Mouse (Mus musculus): ENCODE data around the gene Decr2.

Decr2 gene

GRCm38 (mm10) chr17:26089905-26090632 is at the start of gene Decr2:
TSS of gene Decr2 (minus strand) at chr17:26090337.
- CTCF ChIA-PET, result interaction anchor here (0.6 to 2.9 kb wide), 46 partner anchors 9 to 363 kb away, joined by 3 to 22 read pairs (median 4); partner anchors contain the start of genes Rab11fip3 (in 2 of the 4), Tmem8 (in 2 of the 4), Axin1 (in 1 of the 4) and Fam234a (in 1 of the 4)
- POLR2A ChIA-PET, result interaction anchor here in 3 of 4 experiments (0.5 to 3.3 kb wide), 43 partner anchors 9 to 1132 kb away, joined by 3 to 39 read pairs (median 4); partner anchors contain the start of genes Rab11fip3 (in 3 of the 3), Tmem8 (in 2 of the 3), Axin1 (in 1 of the 3) and Chtf18 (in 1 of the 3)

- CTCF ChIA-PET, result interaction anchor here in 3 of 4 experiments (0.6 to 1.8 kb wide), 11 partner anchors 16 to 776 kb away, joined by 3 to 6 read pairs (median 4); partner anchors contain the start of genes Decr2 (in 1 of the 3) and Mrpl28 (in 1 of the 3)
- POLR2A ChIA-PET, result interaction anchor here (0.6 to 2.6 kb wide), 31 partner anchors 9 to 412 kb away, joined by 3 to 25 read pairs (median 4); partner anchors contain the start of genes Mrpl28 (in 3 of the 4), Fam234a (in 2 of the 4), Tmem8 (in 2 of the 4) and Decr2 (in 1 of the 4)
These were observed 48.8 kb upstream of the Decr2 start for GRCm38 (mm10) chr17:26138901-26139381.

- POLR2A ChIA-PET, result interaction anchor here (0.5 to 2.6 kb wide), 37 partner anchors 8 to 411 kb away, joined by 3 to 25 read pairs (median 3); partner anchors contain the start of genes Mrpl28 (in 3 of the 4), Fam234a (in 2 of the 4), Tmem8 (in 2 of the 4) and Arhgdig (in 1 of the 4)
- CTCF ChIA-PET, result interaction anchor here (0.5 to 1.8 kb wide), 16 partner anchors 15 to 775 kb away, joined by 3 to 6 read pairs (median 3); partner anchors contain the start of genes Decr2 (in 1 of the 4), Mrpl28 (in 1 of the 4) and Tmem8 (in 1 of the 4)
These were observed 48.2 kb upstream of the Decr2 start, which contains the start of gene Axin1 for GRCm38 (mm10) chr17:26138239-26138836. TSS of gene Axin1 (plus strand) at chr17:26138688.

- POLR2A ChIA-PET, result interaction anchor here (0.5 to 2.6 kb wide), 32 partner anchors 8 to 411 kb away, joined by 3 to 25 read pairs (median 4); partner anchors contain the start of genes Mrpl28 (in 3 of the 4), Fam234a (in 2 of the 4), Tmem8 (in 2 of the 4) and Arhgdig (in 1 of the 4)
These were observed 47.6 kb upstream of the Decr2 start for GRCm38 (mm10) chr17:26137751-26138130.

GRCm38 (mm10) chr17:26137106-26137750 is 47.1 kb upstream of the Decr2 start:
- ChIA-PET POLR2A (interaction anchor here in 3 of 4 experiments (0.6 to 2.6 kb wide), 15 partner anchors 9 to 405 kb away, joined by 3 to 25 read pairs (median 4); partner anchors contain the start of genes Mrpl28 (in 3 of the 3), Tmem8 (in 2 of the 3) and Decr2 (in 1 of the 3)), CTCF (interaction anchor here in 1 of 4 experiments (1.8 kb wide), 1 partner anchor 14 kb away, joined by 6 read pairs; the partner anchor contains the start of gene Mrpl28)

More at GRCm38 (mm10) chr17:26137751-26138130, 47.6 kb upstream of the Decr2 start:
- CTCF ChIA-PET, result interaction anchor here (0.5 to 1.8 kb wide), 13 partner anchors 15 to 397 kb away, joined by 3 to 6 read pairs (median 3); partner anchors contain the start of genes Decr2 (in 1 of the 4), Mrpl28 (in 1 of the 4) and Tmem8 (in 1 of the 4)

GRCm38 (mm10) chr17:26131856-26132853 is 42.0 kb upstream of the Decr2 start:
- ChIA-PET POLR2A (interaction anchor here in 2 of 4 experiments (0.7 to 1.2 kb wide), 5 partner anchors 8 to 91 kb away, joined by 3 to 4 read pairs (median 4); partner anchors contain the start of gene Mrpl28 (in 1 of the 2)), CTCF (interaction anchor here in 1 of 4 experiments (1.0 kb wide), 1 partner anchor 309 kb away, joined by 3 read pairs; the partner anchor contains the start of gene Wdr24)

- CTCF ChIA-PET, result interaction anchor here in 1 of 4 experiments (1.0 kb wide), 1 partner anchor 308 kb away, joined by 3 read pairs; the partner anchor contains the start of gene Wdr24
- POLR2A ChIA-PET, result interaction anchor here in 3 of 4 experiments (0.7 to 1.3 kb wide), 8 partner anchors 8 to 90 kb away, joined by 3 to 4 read pairs (median 3); partner anchors contain the start of genes Nme4 (in 2 of the 3) and Mrpl28 (in 1 of the 3)
These were observed 41.1 kb upstream of the Decr2 start for GRCm38 (mm10) chr17:26131062-26131732.

GRCm38 (mm10) chr17:26125226-26125625 is 35.1 kb upstream of the Decr2 start:
- POLR2A ChIA-PET, result interaction anchor here in 2 of 4 experiments (2.3 to 6.2 kb wide), 3 partner anchors 8 to 13 kb away, joined by 7 to 61 read pairs (median 25); partner anchors contain the start of genes Axin1 (in 1 of the 2) and Tmem8 (in 1 of the 2)
- CTCF ChIA-PET, result no interaction called here

- CTCF ChIA-PET, result interaction anchor here in 1 of 4 experiments (1.4 kb wide), 1 partner anchor 113 kb away, joined by 3 read pairs; no protein-coding TSS in a partner anchor
- POLR2A ChIA-PET, result interaction anchor here in 3 of 4 experiments (0.7 to 6.2 kb wide), 16 partner anchors 9 to 291 kb away, joined by 3 to 61 read pairs (median 4); partner anchors contain the start of genes Decr2 (in 2 of the 3), Tmem8 (in 2 of the 3), Axin1 (in 1 of the 3) and Stub1 (in 1 of the 3)
These were observed 34.4 kb upstream of the Decr2 start for GRCm38 (mm10) chr17:26124560-26124959.

- ChIA-PET POLR2A (interaction anchor here (0.5 to 6.2 kb wide), 39 partner anchors 9 to 1075 kb away, joined by 3 to 61 read pairs (median 4); partner anchors contain the start of genes Axin1 (in 4 of the 4), Tmem8 (in 3 of the 4), Stub1 (in 2 of the 4) and Cuta (in 1 of the 4)), CTCF (interaction anchor here (0.6 to 2.4 kb wide), 17 partner anchors 9 to 304 kb away, joined by 3 to 8 read pairs (median 4); partner anchors contain the start of genes Tmem8 (in 2 of the 4) and Axin1 (in 1 of the 4))
These were observed 33.1 kb upstream of the Decr2 start, which contains the start of gene Mrpl28 for GRCm38 (mm10) chr17:26123267-26123684. TSS of gene Mrpl28 (plus strand) at chr17:26123500.

- ChIA-PET CTCF (interaction anchor here (0.6 to 2.4 kb wide), 14 partner anchors 9 to 107 kb away, joined by 3 to 8 read pairs (median 4); partner anchors contain the start of genes Tmem8 (in 2 of the 4) and Axin1 (in 1 of the 4)), POLR2A (interaction anchor here (0.6 to 6.2 kb wide), 29 partner anchors 9 to 1075 kb away, joined by 3 to 61 read pairs (median 4); partner anchors contain the start of genes Axin1 (in 4 of the 4), Tmem8 (in 3 of the 4), Decr2 (in 1 of the 4) and Mcrip2 (in 1 of the 4))
These were observed 32.4 kb upstream of the Decr2 start for GRCm38 (mm10) chr17:26122431-26123140.

- ChIA-PET CTCF (interaction anchor here in 1 of 4 experiments (0.8 to 1.6 kb wide), 6 partner anchors 9 to 124 kb away, joined by 3 to 6 read pairs (median 4); partner anchors contain the start of genes Axin1, Decr2 and Fam234a), POLR2A (interaction anchor here in 3 of 4 experiments (0.6 to 6.2 kb wide), 14 partner anchors 8 to 139 kb away, joined by 3 to 61 read pairs (median 4); partner anchors contain the start of genes Axin1 (in 1 of the 3), Luc7l (in 1 of the 3) and Tmem8 (in 1 of the 3))
These were observed 29.9 kb upstream of the Decr2 start for GRCm38 (mm10) chr17:26119766-26120710.

Data from embryonic stem cell, embryonic (primary cell).